Mouse (Mus musculus): ENCODE measurements around the gene Ncs1. TPM values are rescaled to one million over a fixed set of nuclear protein-coding genes. Genes with fewer than 3 reads are reported as not detected.

Gene Ncs1
- polyA plus RNA-seq (2014; fragmentation: Nextera tagmentation; extraction: Ambion mirVana) = 64.3 and 67.4 TPM in 2 replicates

DNA sequence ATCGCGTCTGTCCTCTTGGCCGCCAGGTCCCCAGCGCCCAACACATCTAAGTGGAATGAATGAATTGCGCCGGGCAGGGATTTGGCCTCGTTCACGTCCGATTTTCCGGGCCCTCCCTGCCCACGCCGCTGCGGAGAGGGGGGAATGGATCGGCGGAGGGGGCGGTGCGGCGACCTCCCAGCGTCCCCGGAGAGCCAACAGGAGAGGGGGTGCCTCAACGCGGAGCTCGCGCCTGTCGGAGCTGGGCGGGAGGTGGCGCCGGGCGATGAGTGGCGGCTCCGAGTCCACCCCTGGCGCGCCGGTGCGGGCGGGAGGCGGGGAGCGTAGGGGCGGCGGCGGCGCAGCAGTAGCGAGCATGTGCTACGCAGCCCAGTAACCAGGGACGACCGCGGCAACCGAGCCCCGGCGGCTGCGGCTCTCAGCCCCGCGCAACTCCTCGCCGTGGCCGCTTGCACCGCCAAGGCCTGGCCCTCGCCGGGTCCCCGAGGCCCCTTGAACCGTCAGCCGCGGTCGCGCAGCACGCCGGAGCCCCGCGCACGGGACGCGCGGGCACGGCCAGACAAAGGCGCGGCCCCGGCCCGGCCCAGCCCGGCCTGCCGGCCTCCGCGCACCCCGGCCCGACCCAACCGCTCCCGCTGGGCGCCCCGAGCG is at the start of gene Ncs1:
Gene Ncs1, plus strand, starts transcription at position 333 of the 651 bp plus-strand sequence.
- H3K4me3 ChIP-seq (ENCODE audit: low read depth, low read length) = peak within 1 kb of the TSS; percentile 85
- H3K27ac ChIP-seq (ENCODE audit: low read depth, low read length) = peak within 1 kb of the TSS; percentile 17
- 0 out of 2 replicates have a peak, but pooled peaks cover 3% of the 10 kb centered on the region for H3K36me3 ChIP-seq (ENCODE audit: control insufficient read depth, insufficient read depth, low read length)
- H3K4me1 ChIP-seq (ENCODE audit: control insufficient read depth, insufficient read depth, low read length) = peaks cover 11% of the 10 kb centered on the region
- H3K4me2 ChIP-seq = peak within 1 kb of the TSS; percentile 68
- H3K9ac ChIP-seq (ENCODE audit: low read length) = peak within 1 kb of the TSS; percentile 90
- H3K9me3 ChIP-seq (ENCODE audit: control insufficient read depth, low read length) = no peaks in the 10 kb centered on the region
- ATAC-seq (ENCODE audit: low FRiP score) = peak; percentile 79
- peak; percentile 97 for DNase-seq (ENCODE audit: low spot score, missing footprints)
- under 1% methylated on average over 73 of the region's 89 CpGs for WGBS
- H3K27me3 ChIP-seq (ENCODE audit: control insufficient read depth, insufficient read depth, low read length) = 0 out of 2 replicates have a peak, but pooled peaks cover 2% of the 10 kb centered on the region

DNA sequence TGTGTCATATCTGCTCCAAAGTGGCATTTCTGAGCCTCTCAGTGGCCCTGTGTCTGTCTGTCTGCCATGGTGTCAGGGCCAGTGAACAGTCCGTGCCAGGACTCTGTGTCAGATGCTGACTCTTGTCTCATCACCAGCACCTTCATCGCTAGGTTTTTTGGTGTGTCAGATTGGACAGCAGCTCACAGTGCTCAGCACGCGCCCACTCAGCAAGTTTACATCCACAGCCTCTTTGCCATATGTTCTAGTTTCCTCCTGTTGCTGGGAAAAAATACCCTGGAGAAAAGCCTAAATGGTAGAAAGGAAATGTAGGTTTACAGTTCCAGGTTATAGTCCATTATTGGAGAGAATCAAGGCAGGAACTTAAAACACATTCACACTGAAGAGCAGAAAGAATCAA is 47.0 kb upstream of the Ncs1 start:
- Histone ChIP-seq H3K9ac (ENCODE audit: low read length) (no peak overlapping the region), H3K27ac (ENCODE audit: low read depth, low read length) (no peak overlapping the region), H3K4me1 (ENCODE audit: control insufficient read depth, insufficient read depth, low read length) (no peaks in the 10 kb centered on the region), H3K9me3 (ENCODE audit: control insufficient read depth, low read length) (no peaks in the 10 kb centered on the region), H3K4me2 (no peak overlapping the region), H3K4me3 (ENCODE audit: low read depth, low read length) (no peak overlapping the region), H3K27me3 (ENCODE audit: control insufficient read depth, insufficient read depth, low read length) (no peaks in the 10 kb centered on the region), H3K36me3 (ENCODE audit: control insufficient read depth, insufficient read depth, low read length) (no peaks in the 10 kb centered on the region)
- DNase-seq (ENCODE audit: low spot score, missing footprints) = no peak
- WGBS = 98% methylated on average over 4 of the region's 4 CpGs
- ATAC-seq (ENCODE audit: low FRiP score) = no peak

DNA sequence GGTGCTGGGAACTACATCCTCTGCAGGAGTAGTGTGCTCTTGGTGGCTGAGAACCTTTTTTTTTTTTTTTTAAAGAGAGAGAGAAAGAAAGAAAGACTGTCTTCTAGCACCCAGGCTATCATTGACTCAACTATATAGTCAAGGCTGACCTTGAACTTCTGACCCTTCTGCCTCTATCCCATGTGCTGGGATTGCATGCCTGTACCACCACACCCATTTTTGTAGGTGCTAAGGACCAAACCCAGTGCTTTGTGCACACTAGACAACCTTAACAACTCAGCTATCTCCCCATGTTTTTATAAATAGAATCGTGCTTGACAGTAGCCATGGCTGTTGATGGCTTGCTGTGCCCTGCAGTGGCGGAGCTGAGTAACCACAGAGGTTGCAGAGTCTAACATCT is 45.6 kb upstream of the Ncs1 start:
- no peak overlapping the region for H3K4me3 ChIP-seq (ENCODE audit: low read depth, low read length)
- no peaks in the 10 kb centered on the region for H3K9me3 ChIP-seq (ENCODE audit: control insufficient read depth, low read length)
- no peaks in the 10 kb centered on the region for H3K4me1 ChIP-seq (ENCODE audit: control insufficient read depth, insufficient read depth, low read length)
- H3K9ac ChIP-seq (ENCODE audit: low read length) = no peak overlapping the region
- WGBS = 94% methylated on average over 2 of the region's 2 CpGs
- ATAC-seq (ENCODE audit: low FRiP score) = no peak
- no peaks in the 10 kb centered on the region for H3K36me3 ChIP-seq (ENCODE audit: control insufficient read depth, insufficient read depth, low read length)
- H3K27ac ChIP-seq (ENCODE audit: low read depth, low read length) = no peak overlapping the region
- no peak for DNase-seq (ENCODE audit: low spot score, missing footprints)
- H3K27me3 ChIP-seq (ENCODE audit: control insufficient read depth, insufficient read depth, low read length) = no peaks in the 10 kb centered on the region
- H3K4me2 ChIP-seq = no peak overlapping the region

DNA sequence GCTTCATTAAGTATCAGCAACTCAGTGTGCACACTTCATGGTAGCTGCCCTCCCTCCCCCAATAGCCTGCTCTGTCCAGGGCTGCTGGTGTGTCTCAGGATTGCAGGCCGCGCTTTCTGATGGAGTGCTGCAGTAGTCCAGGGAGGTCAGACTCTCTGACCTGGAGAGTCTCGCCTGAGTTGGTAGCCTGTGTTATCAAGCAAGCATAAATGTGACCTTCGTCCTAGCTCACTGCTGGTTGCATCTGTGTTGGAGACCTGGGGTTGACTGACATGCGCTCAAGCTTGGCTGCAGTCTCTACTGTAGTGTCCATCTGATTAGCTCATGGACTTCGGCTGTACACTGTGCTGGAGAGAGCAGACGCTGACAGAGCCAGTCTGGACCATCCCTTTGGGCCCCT is 43.8 kb upstream of the Ncs1 start:
- WGBS = 78% methylated on average over 7 of the region's 7 CpGs
- no peaks in the 10 kb centered on the region for H3K9me3 ChIP-seq (ENCODE audit: control insufficient read depth, low read length)
- ATAC-seq (ENCODE audit: low FRiP score) = 0 out of 2 replicates have a peak, but pooled peaks have one; percentile 30
- DNase-seq (ENCODE audit: low spot score, missing footprints) = no peak
- no peak overlapping the region for H3K27ac ChIP-seq (ENCODE audit: low read depth, low read length)
- no peak overlapping the region for H3K9ac ChIP-seq (ENCODE audit: low read length)
- H3K36me3 ChIP-seq (ENCODE audit: control insufficient read depth, insufficient read depth, low read length) = no peaks in the 10 kb centered on the region
- H3K4me2 ChIP-seq = no peak overlapping the region
- H3K4me3 ChIP-seq (ENCODE audit: low read depth, low read length) = no peak overlapping the region
- H3K4me1 ChIP-seq (ENCODE audit: control insufficient read depth, insufficient read depth, low read length) = no peaks in the 10 kb centered on the region
- H3K27me3 ChIP-seq (ENCODE audit: control insufficient read depth, insufficient read depth, low read length) = no peaks in the 10 kb centered on the region

DNA sequence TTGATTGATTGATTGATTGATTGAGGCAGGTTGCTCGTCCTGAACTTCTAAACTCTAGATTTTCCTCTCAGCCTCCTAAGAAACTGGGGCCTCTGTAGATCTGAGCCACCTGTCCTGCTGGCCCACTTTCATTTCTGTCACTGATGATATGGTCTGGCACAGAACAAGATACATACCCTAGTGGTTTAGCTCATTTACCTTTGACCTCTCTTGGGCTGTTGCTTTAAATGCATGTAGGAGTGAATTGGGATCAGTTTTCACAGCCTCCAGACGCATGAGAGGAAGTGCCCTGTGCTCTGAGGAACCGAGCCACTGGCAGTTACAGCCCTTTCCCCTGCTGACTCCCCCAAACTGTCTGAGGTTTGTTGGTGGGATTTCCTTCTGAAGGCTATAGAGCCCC is 43.3 kb upstream of the Ncs1 start:
- H3K9me3 ChIP-seq (ENCODE audit: control insufficient read depth, low read length) = no peaks in the 10 kb centered on the region
- H3K27me3 ChIP-seq (ENCODE audit: control insufficient read depth, insufficient read depth, low read length) = no peaks in the 10 kb centered on the region
- no peak overlapping the region for H3K27ac ChIP-seq (ENCODE audit: low read depth, low read length)
- no peak overlapping the region for H3K4me2 ChIP-seq
- H3K9ac ChIP-seq (ENCODE audit: low read length) = no peak overlapping the region
- no peak for ATAC-seq (ENCODE audit: low FRiP score)
- WGBS = 55% methylated on average over 3 of the region's 3 CpGs
- DNase-seq (ENCODE audit: low spot score, missing footprints) = no peak
- no peaks in the 10 kb centered on the region for H3K36me3 ChIP-seq (ENCODE audit: control insufficient read depth, insufficient read depth, low read length)
- no peaks in the 10 kb centered on the region for H3K4me1 ChIP-seq (ENCODE audit: control insufficient read depth, insufficient read depth, low read length)
- H3K4me3 ChIP-seq (ENCODE audit: low read depth, low read length) = no peak overlapping the region

DNA sequence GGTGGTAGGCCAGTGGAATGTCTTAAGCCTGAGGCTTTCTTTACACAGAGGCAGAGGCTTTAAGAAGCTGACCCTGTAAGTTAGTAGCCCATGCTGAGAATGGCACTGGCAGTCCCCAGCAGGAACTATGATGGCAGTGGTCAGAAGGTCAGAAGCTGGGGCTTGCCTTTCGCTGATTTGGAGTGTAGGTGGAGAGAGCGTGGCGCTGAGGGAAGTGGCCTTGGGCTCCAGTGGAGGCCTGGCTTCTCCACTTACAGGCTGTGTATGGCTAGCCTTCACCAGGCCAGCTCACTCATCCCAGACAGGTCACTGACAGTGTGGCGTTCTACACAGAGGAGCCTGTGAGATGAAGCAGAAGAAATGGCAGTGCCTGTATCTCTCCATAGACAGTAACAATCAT is 42.7 kb upstream of the Ncs1 start:
- 86% methylated on average over 4 of the region's 4 CpGs for WGBS
- no peak overlapping the region for H3K27ac ChIP-seq (ENCODE audit: low read depth, low read length)
- H3K9me3 ChIP-seq (ENCODE audit: control insufficient read depth, low read length) = no peaks in the 10 kb centered on the region
- ATAC-seq (ENCODE audit: low FRiP score) (no peak), DNase-seq (ENCODE audit: low spot score, missing footprints) (no peak)
- no peaks in the 10 kb centered on the region for H3K4me1 ChIP-seq (ENCODE audit: control insufficient read depth, insufficient read depth, low read length)
- H3K4me2 ChIP-seq = no peak overlapping the region
- no peaks in the 10 kb centered on the region for H3K27me3 ChIP-seq (ENCODE audit: control insufficient read depth, insufficient read depth, low read length)
- no peaks in the 10 kb centered on the region for H3K36me3 ChIP-seq (ENCODE audit: control insufficient read depth, insufficient read depth, low read length)
- no peak overlapping the region for H3K9ac ChIP-seq (ENCODE audit: low read length)
- no peak overlapping the region for H3K4me3 ChIP-seq (ENCODE audit: low read depth, low read length)

DNA sequence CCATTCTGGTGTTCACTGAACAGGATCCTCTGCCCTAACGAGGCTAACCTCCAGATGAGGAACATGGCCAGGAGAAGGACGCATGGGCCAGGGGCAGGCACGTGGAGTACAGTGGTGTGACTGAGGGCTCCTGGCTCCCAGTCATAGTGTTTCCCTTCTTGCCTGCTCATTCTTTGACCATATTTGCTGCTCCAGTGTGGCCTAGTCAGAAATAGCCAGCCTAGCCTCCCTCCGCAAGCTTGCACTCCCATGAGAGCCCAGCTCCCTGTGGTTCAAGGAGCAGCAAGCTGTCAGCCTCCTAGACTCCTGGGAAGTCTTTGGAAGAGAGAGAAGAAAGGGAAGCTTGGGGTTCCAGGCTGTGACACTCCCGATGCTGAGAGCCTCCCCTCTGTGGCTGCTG is 40.9 kb upstream of the Ncs1 start:
- no peak overlapping the region for H3K4me3 ChIP-seq (ENCODE audit: low read depth, low read length)
- no peaks in the 10 kb centered on the region for H3K9me3 ChIP-seq (ENCODE audit: control insufficient read depth, low read length)
- ATAC-seq (ENCODE audit: low FRiP score) (no peak), DNase-seq (ENCODE audit: low spot score, missing footprints) (no peak)
- 0 out of 2 replicates have a peak, but pooled peaks cover 3% of the 10 kb centered on the region for H3K4me1 ChIP-seq (ENCODE audit: control insufficient read depth, insufficient read depth, low read length)
- no peak overlapping the region for H3K9ac ChIP-seq (ENCODE audit: low read length)
- no peaks in the 10 kb centered on the region for H3K27me3 ChIP-seq (ENCODE audit: control insufficient read depth, insufficient read depth, low read length)
- no peaks in the 10 kb centered on the region for H3K36me3 ChIP-seq (ENCODE audit: control insufficient read depth, insufficient read depth, low read length)
- WGBS = 86% methylated on average over 5 of the region's 5 CpGs
- no peak overlapping the region for H3K27ac ChIP-seq (ENCODE audit: low read depth, low read length)
- H3K4me2 ChIP-seq = no peak overlapping the region

DNA sequence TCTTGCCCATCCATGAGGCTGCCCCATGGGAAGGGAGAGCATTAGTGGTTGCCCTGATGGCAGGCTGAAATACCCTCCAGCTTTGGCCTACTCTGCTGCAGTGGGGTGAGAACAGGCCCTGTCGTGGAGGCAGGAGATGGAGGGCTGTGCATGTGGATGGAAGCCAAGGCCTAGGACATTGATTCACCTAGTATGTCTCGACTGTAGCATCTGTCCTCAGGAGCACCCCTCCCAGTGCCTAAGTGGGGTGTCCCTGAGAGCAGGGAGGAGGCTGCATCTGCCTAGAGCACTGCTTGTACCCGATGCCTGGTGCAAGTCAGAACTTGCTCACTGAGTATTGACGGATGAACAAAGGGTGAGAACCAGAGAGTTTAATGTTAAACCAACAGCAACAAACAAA is 39.4 kb upstream of the Ncs1 start:
- no peak for DNase-seq (ENCODE audit: low spot score, missing footprints)
- H3K27me3 ChIP-seq (ENCODE audit: control insufficient read depth, insufficient read depth, low read length) = no peaks in the 10 kb centered on the region
- no peaks in the 10 kb centered on the region for H3K36me3 ChIP-seq (ENCODE audit: control insufficient read depth, insufficient read depth, low read length)
- no peak overlapping the region for H3K4me3 ChIP-seq (ENCODE audit: low read depth, low read length)
- no peaks in the 10 kb centered on the region for H3K9me3 ChIP-seq (ENCODE audit: control insufficient read depth, low read length)
- ATAC-seq (ENCODE audit: low FRiP score) = no peak
- 90% methylated on average over 4 of the region's 4 CpGs for WGBS
- no peak overlapping the region for H3K27ac ChIP-seq (ENCODE audit: low read depth, low read length)
- peaks cover 11% of the 10 kb centered on the region for H3K4me1 ChIP-seq (ENCODE audit: control insufficient read depth, insufficient read depth, low read length)
- no peak overlapping the region for H3K4me2 ChIP-seq
- no peak overlapping the region for H3K9ac ChIP-seq (ENCODE audit: low read length)

DNA sequence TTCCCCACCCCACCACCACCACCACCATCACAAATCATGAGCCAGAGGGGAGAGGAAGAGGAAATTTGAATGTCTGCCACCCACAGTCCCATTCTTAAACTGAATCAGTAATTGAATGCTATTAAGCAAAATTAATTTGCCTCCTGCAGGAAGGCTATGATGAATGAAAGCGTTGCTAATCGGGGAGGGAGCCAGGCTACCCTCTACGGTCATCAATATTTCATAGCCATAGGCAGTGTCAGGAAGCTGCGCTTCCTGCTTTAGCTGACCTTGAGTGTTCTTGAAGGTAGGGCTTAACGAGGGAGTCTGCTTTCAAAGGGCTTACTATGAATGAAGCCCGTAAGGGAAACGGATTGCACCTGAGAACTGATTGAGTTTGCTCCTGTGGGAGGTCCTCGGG is 38.7 kb upstream of the Ncs1 start:
- WGBS = 75% methylated on average over 8 of the region's 8 CpGs
- Histone ChIP-seq H3K27ac (ENCODE audit: low read depth, low read length) (no peak overlapping the region), H3K4me3 (ENCODE audit: low read depth, low read length) (no peak overlapping the region), H3K9ac (ENCODE audit: low read length) (no peak overlapping the region), H3K4me1 (ENCODE audit: control insufficient read depth, insufficient read depth, low read length) (peaks cover 11% of the 10 kb centered on the region), H3K4me2 (no peak overlapping the region), H3K36me3 (ENCODE audit: control insufficient read depth, insufficient read depth, low read length) (no peaks in the 10 kb centered on the region), H3K9me3 (ENCODE audit: control insufficient read depth, low read length) (no peaks in the 10 kb centered on the region), H3K27me3 (ENCODE audit: control insufficient read depth, insufficient read depth, low read length) (no peaks in the 10 kb centered on the region)
- no peak for ATAC-seq (ENCODE audit: low FRiP score)
- no peak for DNase-seq (ENCODE audit: low spot score, missing footprints)

All from midbrain, embryonic 11.5 days (tissue).